Mouse (Mus musculus): ENCODE measurements at regions not wholly inside any gene's neighbourhood (a gene's known extent, or its start where the extent isn't known, plus 50 kb on each side); places are given as distances from the start of the nearest gene placed in this dataset.

- no peak for ATAC-seq (replicated peaks; ENCODE audit: low FRiP score)
- Histone ChIP-seq H3K9me3 (replicated peaks) (no peaks in the 10 kb centered on the region), H3K36me3 (no peaks in the 10 kb centered on the region), H3K9ac (no peak overlapping the region), H3K27ac (no peak overlapping the region), H3K4me1 (no peaks in the 10 kb centered on the region), H3K4me2 (no peak overlapping the region), H3K27me3 (no peaks in the 10 kb centered on the region), H3K4me3 (replicated peaks) (no peak overlapping the region)
- WGBS = 42% methylated on average over 1 of the region's 1 CpGs
These were observed 290.7 kb upstream of the Clec14a start for GRCm38 (mm10) chr12:58559833-58560232.

- H3K27me3 ChIP-seq = no peaks in the 10 kb centered on the region
- no peak overlapping the region for H3K27ac ChIP-seq
- H3K4me3 ChIP-seq (replicated peaks) = no peak overlapping the region
- no peaks in the 10 kb centered on the region for H3K36me3 ChIP-seq
- H3K4me2 ChIP-seq = no peak overlapping the region
- 72% methylated on average over 4 of the region's 4 CpGs for WGBS
- H3K4me1 ChIP-seq = no peaks in the 10 kb centered on the region
- no peaks in the 10 kb centered on the region for H3K9me3 ChIP-seq (replicated peaks)
- no peak for ATAC-seq (replicated peaks; ENCODE audit: low FRiP score)
- H3K9ac ChIP-seq = no peak overlapping the region
These were observed 288.2 kb upstream of the Clec14a start for GRCm38 (mm10) chr12:58557261-58557660.

GRCm38 (mm10) chr12:58556741-58557140, 287.7 kb upstream of the Clec14a start:
- H3K9me3 ChIP-seq (replicated peaks) = no peaks in the 10 kb centered on the region
- no peak overlapping the region for H3K4me2 ChIP-seq
- H3K4me3 ChIP-seq (replicated peaks) = no peak overlapping the region
- no peak overlapping the region for H3K27ac ChIP-seq
- H3K4me1 ChIP-seq = no peaks in the 10 kb centered on the region
- H3K36me3 ChIP-seq = no peaks in the 10 kb centered on the region
- WGBS = 75% methylated on average over 4 of the region's 4 CpGs
- ATAC-seq (replicated peaks; ENCODE audit: low FRiP score) = no peak
- H3K27me3 ChIP-seq = no peaks in the 10 kb centered on the region
- no peak overlapping the region for H3K9ac ChIP-seq

GRCm38 (mm10) chr12:58556060-58556459, 287.0 kb upstream of the Clec14a start:
- Histone ChIP-seq H3K4me2 (no peak overlapping the region), H3K9ac (no peak overlapping the region), H3K27ac (no peak overlapping the region), H3K9me3 (replicated peaks) (no peaks in the 10 kb centered on the region), H3K36me3 (no peaks in the 10 kb centered on the region), H3K27me3 (no peaks in the 10 kb centered on the region), H3K4me3 (replicated peaks) (no peak overlapping the region), H3K4me1 (no peaks in the 10 kb centered on the region)
- 66% methylated on average over 1 of the region's 1 CpGs for WGBS
- no peak for ATAC-seq (replicated peaks; ENCODE audit: low FRiP score)

DNA sequence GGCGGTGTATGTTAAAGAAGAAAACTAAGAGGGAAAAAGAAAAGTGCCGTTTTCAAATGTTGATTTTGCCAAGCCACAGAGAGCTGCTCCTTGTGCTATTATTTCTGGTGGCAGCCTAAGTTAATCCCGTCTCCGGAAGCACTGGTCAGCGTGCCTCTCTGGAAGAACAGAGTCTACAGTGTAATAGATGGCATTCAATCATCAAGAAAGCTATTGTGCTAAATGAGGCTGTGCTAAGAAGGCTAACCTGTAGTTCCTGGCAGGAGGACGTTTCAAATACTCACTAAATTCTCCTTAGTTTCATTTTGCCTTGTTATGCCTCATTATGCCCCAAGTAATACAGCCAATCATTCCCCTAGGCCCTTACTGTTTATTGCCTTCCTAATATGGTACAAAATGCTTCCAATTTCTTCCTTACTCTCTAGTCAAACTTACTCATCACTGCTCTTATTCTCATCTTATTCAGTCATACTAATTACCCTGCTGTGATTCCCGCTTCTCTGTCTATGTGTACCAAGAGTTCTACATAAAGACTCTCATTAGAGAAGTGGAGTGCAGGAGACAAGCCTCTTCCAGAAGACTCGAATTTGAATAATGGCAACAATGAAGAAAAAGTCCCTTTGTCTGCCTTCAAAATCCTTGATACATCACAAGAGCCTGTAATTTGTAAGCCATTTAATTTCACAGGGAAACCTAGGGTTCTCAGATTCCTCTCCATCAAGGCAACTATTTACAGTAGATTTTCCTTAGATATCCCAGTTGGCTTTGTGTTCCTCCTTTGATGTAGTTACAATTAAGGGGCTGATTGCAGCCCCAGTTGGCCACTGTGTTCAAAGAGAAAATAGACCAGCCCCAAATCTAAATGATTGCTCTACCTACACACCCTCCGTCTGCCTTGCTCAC, 282.0 kb upstream of the Clec14a start:
- no peaks in the 10 kb centered on the region for H3K4me1 ChIP-seq
- no peaks in the 10 kb centered on the region for H3K36me3 ChIP-seq
- H3K4me2 ChIP-seq = no peak overlapping the region
- 39% methylated on average over 9 of the region's 9 CpGs for WGBS
- no peaks in the 10 kb centered on the region for H3K9me3 ChIP-seq (replicated peaks)
- H3K27ac ChIP-seq = no peak overlapping the region
- H3K9ac ChIP-seq = no peak overlapping the region
- H3K4me3 ChIP-seq (replicated peaks) = no peak overlapping the region
- no peaks in the 10 kb centered on the region for H3K27me3 ChIP-seq
- ATAC-seq (replicated peaks; ENCODE audit: low FRiP score) = no peak

DNA sequence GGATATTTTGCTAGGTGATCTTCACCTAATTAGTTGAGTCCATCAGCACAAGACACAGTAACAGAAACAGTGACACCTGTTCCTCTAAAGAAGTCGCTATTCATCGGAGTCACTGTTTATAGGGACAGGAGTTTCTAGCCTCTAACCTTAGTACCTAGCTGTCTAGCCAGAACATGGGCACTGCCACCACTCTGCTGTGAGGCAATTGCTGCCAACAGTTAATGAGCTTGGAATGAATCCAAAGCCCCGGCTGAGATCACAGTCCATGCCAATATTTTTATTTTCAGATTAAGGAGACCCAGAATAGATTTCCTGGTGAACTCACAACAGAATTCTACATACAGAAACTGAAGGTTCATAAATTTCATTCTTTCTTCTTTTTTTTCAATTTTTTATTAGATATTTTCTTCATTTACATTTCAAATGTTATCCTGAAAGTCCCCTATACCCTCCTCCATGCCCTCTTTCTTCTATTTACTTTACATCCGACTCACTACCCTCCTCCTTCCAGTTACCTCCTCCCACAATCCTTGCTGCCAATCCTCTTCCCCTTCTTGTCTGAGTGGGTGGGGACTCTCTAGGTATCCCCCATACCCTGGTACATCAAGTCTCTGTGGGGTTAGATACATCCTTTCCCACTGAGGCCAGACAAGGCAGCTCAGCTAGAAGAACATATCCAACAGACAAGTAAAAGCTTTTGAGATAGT, 276.9 kb upstream of the Clec14a start:
- Histone ChIP-seq H3K4me3 (replicated peaks) (no peak overlapping the region), H3K27me3 (no peaks in the 10 kb centered on the region), H3K36me3 (no peaks in the 10 kb centered on the region), H3K9ac (no peak overlapping the region), H3K27ac (no peak overlapping the region), H3K4me1 (no peaks in the 10 kb centered on the region), H3K9me3 (replicated peaks) (no peaks in the 10 kb centered on the region), H3K4me2 (no peak overlapping the region)
- no peak for ATAC-seq (replicated peaks; ENCODE audit: low FRiP score)
- 75% methylated on average over 4 of the region's 4 CpGs for WGBS

DNA sequence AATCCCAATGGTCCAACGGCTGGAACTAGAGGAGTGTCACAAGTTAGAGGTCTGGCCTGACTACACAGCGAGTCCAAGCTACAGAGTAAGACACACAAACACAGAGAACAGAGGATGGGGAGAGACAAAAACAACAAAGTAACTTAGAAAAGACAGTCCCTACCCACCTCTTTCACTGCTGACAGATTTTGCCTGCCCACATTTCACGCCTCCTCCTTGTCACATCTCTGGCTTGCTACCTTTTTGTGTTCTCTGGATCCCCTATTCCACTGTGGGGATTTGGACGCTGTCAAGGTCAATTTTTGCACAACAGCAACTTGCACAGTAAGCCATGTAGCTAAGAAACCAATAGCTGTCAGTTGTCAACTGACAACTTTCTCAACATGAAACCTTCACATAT, 275.8 kb upstream of the Clec14a start:
- 81% methylated on average over 4 of the region's 4 CpGs for WGBS
- Histone ChIP-seq H3K9ac (no peak overlapping the region), H3K4me1 (no peaks in the 10 kb centered on the region), H3K36me3 (no peaks in the 10 kb centered on the region), H3K4me3 (replicated peaks) (no peak overlapping the region), H3K4me2 (no peak overlapping the region), H3K27me3 (no peaks in the 10 kb centered on the region), H3K9me3 (replicated peaks) (no peaks in the 10 kb centered on the region), H3K27ac (no peak overlapping the region)
- ATAC-seq (replicated peaks; ENCODE audit: low FRiP score) = no peak

DNA sequence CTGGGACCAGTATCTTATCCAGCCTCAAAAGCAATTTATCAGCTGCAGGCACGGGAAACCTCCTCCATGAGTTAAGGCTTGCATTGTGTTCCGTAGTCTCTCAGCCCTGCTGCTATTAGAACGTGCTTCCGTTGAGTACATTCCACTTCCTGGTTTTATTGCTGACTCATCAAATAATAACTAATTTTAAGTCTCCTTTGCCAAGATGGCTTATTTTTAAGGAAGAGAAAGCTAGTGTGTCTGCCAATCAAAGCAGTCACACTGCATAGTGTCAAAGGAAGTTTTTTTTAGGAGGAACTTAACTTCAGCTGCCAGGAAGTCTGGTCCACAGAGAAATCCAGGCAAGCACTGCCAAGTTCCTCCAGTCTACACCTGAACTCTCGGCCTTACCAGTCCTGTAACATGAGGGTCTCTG, 269.2 kb upstream of the Clec14a start:
- H3K27me3 ChIP-seq = no peaks in the 10 kb centered on the region
- no peak overlapping the region for H3K4me2 ChIP-seq
- 44% methylated on average over 5 of the region's 5 CpGs for WGBS
- H3K4me3 ChIP-seq (replicated peaks) = no peak overlapping the region
- H3K4me1 ChIP-seq = no peaks in the 10 kb centered on the region
- no peak overlapping the region for H3K27ac ChIP-seq
- H3K9me3 ChIP-seq (replicated peaks) = no peaks in the 10 kb centered on the region
- no peak; the same call in 1 of the 2 replicates for ATAC-seq (replicated peaks; ENCODE audit: low FRiP score)
- no peak overlapping the region for H3K9ac ChIP-seq
- H3K36me3 ChIP-seq = no peaks in the 10 kb centered on the region

DNA sequence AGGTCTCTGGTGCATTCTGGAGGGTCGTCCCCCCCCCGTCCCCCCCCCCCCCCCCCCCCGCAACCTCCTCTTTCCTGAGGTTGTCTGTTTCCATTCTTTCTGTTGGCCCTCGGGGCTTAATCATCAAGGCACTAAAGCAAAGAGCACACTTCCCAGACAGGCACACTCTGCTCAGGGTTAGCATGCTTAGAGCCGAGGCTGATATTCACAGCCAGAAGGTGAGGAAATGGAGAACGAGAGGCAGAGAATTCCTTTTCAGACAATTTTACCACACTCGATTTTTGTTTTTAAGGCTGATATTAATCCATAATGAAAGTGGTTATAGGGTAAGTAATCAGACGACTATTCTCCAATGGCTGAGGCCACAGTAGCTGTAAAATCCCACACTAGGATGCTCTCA, 268.7 kb upstream of the Clec14a start:
- Histone ChIP-seq H3K36me3 (no peaks in the 10 kb centered on the region), H3K4me1 (no peaks in the 10 kb centered on the region), H3K9ac (no peak overlapping the region), H3K9me3 (replicated peaks) (no peaks in the 10 kb centered on the region), H3K27me3 (no peaks in the 10 kb centered on the region), H3K4me3 (replicated peaks) (no peak overlapping the region), H3K27ac (no peak overlapping the region), H3K4me2 (no peak overlapping the region)
- WGBS = 75% methylated on average over 5 of the region's 8 CpGs
- no peak for ATAC-seq (replicated peaks; ENCODE audit: low FRiP score)

DNA sequence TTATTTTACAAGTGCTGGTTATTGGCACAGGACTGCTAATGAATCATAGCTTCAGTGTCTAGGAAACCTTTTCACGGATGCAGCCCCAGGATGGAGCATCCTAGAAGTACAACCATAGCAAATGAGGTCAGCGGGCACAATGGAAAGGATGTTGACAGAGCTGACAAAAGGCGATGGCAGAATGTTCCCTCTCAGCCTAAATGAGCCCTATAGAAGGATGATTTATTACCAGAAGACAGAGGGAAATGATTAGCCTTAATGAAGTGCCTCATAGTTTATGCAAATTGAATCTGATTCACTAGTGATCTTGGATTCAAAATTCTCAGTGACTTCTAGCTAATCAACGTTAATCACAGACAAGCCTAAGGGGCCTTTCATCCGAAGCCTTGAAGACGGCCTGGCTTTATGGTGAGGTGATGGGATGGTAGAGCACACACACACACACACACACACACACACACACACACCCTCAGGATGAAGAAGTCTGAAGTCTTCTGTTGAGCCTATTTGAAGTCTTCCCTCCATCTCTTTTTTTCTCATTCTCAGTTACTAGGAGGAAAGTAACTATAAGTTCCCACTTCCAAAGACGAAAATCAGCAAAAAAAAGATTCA, 267.4 kb upstream of the Clec14a start:
- H3K27me3 ChIP-seq = no peaks in the 10 kb centered on the region
- H3K27ac ChIP-seq = no peak overlapping the region
- WGBS = 67% methylated on average over 7 of the region's 7 CpGs
- H3K4me1 ChIP-seq = no peaks in the 10 kb centered on the region
- H3K4me3 ChIP-seq (replicated peaks) = no peak overlapping the region
- H3K9ac ChIP-seq = no peak overlapping the region
- H3K4me2 ChIP-seq = no peak overlapping the region
- H3K9me3 ChIP-seq (replicated peaks) = no peaks in the 10 kb centered on the region
- ATAC-seq (replicated peaks; ENCODE audit: low FRiP score) = no peak
- no peaks in the 10 kb centered on the region for H3K36me3 ChIP-seq

DNA sequence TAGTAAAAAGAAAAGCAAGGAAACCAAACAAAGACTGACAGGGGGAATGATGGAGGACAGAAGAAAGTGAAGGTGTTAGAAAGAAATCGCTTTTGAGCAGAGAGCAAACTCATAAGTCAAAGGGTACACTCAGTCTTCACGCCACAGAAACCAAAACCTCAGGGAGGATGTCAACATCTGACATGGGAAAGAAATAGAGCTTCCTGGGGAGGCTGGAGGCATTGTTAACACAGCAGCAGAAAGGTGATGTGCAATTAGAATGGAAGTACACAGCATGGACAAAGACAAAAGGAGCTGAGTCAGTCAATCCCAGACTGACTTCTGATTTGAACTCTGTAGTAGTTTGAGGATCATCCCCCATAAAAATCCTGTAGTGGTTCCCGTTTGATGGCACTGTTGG, 261.2 kb upstream of the Clec14a start:
- WGBS = 18% methylated on average over 3 of the region's 3 CpGs
- H3K9ac ChIP-seq = no peak overlapping the region
- H3K36me3 ChIP-seq = no peaks in the 10 kb centered on the region
- no peaks in the 10 kb centered on the region for H3K27me3 ChIP-seq
- no peaks in the 10 kb centered on the region for H3K4me1 ChIP-seq
- H3K9me3 ChIP-seq (replicated peaks) = no peaks in the 10 kb centered on the region
- H3K4me3 ChIP-seq (replicated peaks) = no peak overlapping the region
- no peak overlapping the region for H3K27ac ChIP-seq
- H3K4me2 ChIP-seq = no peak overlapping the region
- no peak for ATAC-seq (replicated peaks; ENCODE audit: low FRiP score)

DNA sequence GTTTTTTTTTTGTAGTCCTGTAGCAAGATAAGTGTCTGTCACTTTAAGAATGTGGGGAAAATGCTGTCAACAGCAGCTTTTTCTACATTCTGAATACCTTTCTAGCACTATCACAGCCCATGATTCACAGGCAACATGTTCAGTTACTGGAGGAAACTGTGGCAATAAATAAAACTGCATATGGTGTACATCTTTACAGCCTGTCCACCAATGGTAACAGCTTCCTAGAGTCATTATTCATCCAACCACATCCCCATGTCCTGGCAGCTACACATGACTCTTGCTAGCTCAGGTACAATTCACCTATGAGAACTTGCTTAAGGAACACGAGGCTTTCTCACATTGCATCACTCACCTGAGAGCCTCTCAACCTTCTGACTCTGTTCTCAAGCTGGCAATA, 247.7 kb upstream of the Clec14a start:
- no peaks in the 10 kb centered on the region for H3K9me3 ChIP-seq (replicated peaks)
- H3K4me1 ChIP-seq = no peaks in the 10 kb centered on the region
- H3K27me3 ChIP-seq = no peaks in the 10 kb centered on the region
- H3K36me3 ChIP-seq = no peaks in the 10 kb centered on the region
- WGBS = 51% methylated on average over 1 of the region's 1 CpGs
- H3K4me3 ChIP-seq (replicated peaks) = no peak overlapping the region
- H3K4me2 ChIP-seq = no peak overlapping the region
- no peak overlapping the region for H3K9ac ChIP-seq
- H3K27ac ChIP-seq = no peak overlapping the region
- no peak for ATAC-seq (replicated peaks; ENCODE audit: low FRiP score)
